Mouse (Mus musculus): ENCODE results near the gene Mid1.

Gene Mid1

GRCm38 (mm10) chrX:169826947-169827346, 141.9 kb downstream of the Mid1 start:
- DNase-seq = no peak

GRCm38 (mm10) chrX:169827720-169828119, 142.7 kb downstream of the Mid1 start:
- peak; percentile 4 to 25 for DNase-seq

GRCm38 (mm10) chrX:169828136-169828535, 143.1 kb downstream of the Mid1 start:
- DNase-seq = peak in 1 of 2 experiments; percentile 31

- DNase-seq = no peak
Observed at GRCm38 (mm10) chrX:169830052-169830451, 145.1 kb downstream of the Mid1 start.

DNA sequence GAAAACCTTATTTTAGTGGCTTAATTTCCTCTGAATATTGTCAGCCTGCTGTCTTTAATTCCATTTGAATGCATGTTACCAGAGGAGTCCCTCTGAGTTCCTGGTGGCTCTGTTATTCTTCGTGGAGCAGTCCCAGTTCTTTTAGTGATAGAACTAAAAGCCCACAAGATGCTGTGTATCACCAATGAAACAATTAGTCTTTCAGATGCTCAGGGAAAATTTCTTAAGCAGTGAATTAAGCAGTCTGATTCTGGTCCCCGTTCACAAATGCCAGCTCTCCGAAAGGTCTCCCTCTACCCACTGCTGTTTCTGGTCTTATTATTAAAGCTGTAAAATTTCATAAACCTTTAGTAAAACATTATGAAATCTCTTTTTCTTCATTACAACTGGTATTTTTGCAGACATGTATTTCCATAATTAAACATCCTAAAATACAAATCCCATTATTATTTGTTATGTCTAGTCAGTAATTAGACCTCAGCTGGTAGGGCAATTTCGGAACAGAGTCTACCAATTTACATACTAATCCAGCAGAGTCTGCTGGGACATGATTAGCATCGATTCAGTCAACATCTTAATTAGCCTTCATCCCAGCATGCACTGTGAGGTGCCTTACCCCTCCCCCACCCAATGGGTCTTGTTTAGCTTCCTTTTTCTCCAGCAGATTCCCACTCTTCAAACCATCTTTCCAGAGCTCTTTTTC, 153.1 kb downstream of the Mid1 start:
- DNase-seq = no peak

DNA sequence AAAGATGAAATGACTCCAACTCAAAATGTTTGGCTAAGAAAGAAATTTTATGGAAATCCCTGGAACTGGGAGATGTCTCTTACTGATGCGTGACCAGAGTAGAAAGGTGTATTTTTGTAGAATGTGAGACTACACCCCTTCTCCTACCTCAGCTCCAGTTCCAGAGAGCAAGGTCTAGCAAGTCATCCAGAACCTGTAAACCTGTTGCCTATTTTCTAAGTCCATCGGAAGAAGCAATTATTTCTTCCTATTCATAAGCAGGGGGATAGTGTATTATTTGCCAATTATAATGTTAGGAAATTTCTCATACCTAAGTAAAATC, 153.6 kb downstream of the Mid1 start:
- DNase-seq = no peak

DNA sequence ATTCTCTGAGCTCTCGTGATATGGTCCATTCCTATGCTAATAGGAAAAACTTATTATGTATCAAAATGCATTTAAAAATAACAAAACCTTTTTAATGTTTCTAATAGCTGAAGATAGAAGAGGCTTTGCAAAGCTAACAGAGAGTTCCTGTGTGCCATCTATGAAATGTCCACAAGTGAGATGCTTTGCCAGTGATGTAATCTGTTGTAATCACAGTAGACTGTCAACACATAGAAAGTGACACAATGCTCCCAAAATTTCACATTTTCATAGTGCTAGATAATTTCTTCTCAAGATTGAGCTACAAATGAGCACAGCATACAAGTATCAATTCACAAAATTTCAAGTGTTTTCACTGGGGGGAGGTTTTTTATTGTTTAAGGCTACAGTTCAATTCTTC, 158.3 kb downstream of the Mid1 start:
- no peak for DNase-seq

- no peak for DNase-seq
Observed at GRCm38 (mm10) chrX:169844150-169844772, 159.3 kb downstream of the Mid1 start.

- DNase-seq = no peak
Observed at GRCm38 (mm10) chrX:169846187-169846586, 161.2 kb downstream of the Mid1 start.

DNA sequence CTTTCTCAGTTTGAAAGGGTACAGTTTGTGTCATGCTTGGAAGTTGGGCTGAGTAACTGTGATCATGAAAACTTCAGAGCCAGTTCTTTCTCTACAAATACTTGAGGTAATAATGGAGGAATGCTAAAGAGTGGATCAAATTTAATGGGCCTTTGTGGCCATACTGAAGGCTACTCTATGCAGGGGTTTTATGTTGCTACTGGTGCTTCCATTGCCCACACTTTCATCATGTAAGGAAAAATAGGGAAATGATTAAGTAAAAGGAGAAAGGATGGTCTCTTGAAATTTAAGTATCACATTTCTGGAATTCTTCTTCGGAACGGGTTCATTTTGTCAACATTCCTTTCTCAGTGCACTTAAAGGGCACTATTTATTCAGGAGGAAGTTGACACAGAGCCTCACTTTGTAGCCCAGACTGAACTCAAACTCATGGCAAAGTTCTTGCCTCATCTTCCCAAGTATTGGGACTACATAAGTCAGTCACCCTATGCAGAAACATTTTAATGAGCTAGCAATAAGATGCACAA, 176.3 kb downstream of the Mid1 start:
- no peak for DNase-seq

- DNase-seq = no peak
Observed at GRCm38 (mm10) chrX:169862440-169862839, 177.4 kb downstream of the Mid1 start.

DNA sequence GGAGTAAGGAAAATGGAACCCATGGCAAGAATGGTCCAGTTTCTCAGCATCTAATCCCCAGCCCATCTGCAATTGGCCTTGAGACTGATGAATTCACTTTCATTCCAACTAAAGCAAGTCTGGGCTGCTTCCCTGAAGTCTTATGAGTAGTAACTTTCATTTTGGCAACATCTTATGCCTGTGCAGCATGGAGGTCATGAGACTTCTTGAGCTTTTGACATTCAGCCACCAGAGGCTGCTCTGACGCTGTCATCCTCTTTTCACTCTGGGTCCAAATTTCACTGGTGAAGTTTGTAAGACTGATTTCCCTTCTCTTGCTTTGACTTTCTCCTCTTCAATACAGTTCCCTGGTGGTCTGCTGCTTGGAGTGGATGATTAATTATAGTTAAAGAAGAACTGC, 177.8 kb downstream of the Mid1 start:
- peak; percentile 33 to 49 for DNase-seq

- DNase-seq = no peak
Observed at GRCm38 (mm10) chrX:169863841-169864240, 178.8 kb downstream of the Mid1 start.

DNA sequence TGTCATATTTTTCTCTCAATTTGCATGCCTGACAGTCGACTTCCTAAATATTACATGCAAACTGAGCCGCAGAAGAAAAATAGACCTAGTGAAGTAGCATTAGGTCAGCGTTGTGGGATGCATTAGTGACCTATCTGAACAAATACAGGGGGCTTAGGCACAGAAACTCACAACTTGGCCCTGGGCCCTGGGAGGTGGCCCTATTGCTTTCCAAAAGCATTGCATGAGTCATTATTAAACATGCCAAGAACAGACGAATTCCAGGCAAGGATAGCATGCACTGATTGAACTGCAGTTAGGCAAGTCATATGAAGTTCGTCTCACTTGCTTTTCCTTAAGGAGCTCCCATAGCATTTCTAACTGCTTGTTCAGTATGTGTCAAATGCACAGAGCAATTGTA, 183.2 kb downstream of the Mid1 start:
- DNase-seq = no peak

DNA sequence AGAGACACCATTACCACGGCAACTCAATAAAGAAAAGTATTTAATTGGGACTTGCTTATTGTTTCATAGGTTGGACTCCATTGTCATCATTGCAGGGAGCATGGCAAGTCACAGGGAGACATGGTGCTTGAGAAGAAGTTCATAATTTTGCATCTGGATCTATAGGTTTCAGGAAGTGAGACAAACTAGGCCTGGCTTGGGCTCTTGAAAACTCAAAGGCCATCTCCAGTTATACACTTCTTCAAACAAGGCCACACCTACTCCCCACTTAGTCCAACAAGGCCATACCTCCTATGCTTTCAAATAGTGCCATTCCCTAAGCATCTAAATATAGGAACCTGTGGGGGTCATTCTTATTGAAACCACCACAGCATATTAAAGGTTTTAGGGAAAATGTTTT, 189.5 kb downstream of the Mid1 start:
- no peak for DNase-seq

DNA sequence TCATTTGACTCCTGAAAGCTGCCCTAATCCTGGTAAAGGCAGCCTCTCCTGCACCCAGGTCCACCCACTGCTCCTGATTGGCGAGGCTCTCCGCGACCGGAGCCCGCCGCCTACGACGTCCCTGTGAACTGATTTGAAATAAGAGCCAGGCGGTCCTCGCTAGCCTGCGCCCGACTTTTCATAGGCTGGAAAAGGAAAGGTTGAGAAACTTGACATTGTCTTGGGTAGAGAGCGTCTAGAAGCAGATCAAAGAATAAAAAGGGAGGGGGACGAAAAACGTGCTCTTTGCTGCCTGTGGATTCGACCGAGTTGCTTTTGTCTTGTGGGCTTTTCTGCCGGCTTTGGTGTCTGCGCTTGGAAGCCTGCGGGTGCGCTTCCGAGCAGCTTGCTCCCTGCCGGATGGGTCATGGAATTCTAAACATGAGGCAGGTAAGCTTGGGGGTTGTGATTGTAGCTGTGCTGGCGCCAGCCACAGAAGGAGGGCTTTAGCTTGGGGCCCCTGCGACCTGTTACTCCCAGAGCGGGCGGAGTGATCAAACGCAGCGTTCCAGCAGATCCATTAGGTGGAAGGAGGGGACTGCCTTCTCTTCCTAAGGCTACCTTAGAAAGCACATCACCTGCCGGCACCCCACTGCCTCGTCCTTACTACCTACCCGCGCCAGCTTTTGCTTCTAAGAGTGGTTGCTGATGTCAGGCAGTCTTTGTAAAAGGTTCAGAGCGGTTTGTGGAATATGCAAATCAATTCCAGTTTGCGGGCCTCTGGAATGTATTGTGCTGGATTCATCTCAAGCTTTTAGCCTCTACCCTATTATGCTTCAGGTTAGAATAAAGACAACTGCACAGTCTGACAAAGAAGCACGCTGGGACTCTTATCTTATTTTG, 194.7 kb downstream of the Mid1 start:
- DNase-seq = peak; percentile 74 to 92

DNA sequence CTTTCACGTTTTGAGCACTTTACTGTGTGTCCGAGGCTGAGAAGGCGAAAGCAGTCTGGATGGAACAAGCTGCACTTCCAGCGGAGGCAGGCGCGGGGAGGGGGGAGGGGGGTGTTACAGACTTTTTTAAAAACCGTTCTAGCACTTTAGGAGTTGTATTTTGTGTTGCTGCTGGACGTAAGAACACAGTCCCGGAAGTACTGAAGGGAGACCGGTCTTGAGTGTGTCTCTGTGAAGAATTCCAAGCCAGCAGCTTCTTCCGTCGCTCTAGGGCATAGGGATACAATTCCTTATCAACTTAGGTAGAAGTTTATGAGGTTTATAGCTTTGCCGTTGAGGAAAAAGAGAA, 195.3 kb downstream of the Mid1 start:
- DNase-seq = no peak

DNA sequence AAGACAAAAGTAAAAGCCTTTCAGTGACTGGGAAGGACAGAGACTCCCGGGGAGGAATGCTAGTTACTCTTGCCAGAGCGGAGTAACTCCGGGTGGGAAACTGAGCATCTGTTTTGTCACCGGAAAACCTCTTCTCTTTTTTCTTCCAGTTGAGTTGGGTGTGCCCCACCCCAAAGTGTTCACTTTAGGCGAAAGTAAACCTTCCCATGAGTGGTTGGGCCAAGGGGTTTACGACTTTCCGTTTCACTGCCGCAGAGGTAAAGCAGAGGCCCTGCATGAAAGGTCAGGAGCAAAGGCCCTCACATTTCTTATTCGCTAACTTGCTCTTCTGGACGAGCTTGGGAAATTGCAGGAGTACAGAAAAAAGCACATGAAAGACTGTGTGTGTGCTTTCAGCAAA, 195.8 kb downstream of the Mid1 start:
- DNase-seq = peak in 1 of 2 experiments; percentile 28

- DNase-seq = no peak
Observed at GRCm38 (mm10) chrX:169881253-169882219, 196.5 kb downstream of the Mid1 start.

- no peak for DNase-seq
Observed at GRCm38 (mm10) chrX:169882220-169882609, 197.2 kb downstream of the Mid1 start.

DNA sequence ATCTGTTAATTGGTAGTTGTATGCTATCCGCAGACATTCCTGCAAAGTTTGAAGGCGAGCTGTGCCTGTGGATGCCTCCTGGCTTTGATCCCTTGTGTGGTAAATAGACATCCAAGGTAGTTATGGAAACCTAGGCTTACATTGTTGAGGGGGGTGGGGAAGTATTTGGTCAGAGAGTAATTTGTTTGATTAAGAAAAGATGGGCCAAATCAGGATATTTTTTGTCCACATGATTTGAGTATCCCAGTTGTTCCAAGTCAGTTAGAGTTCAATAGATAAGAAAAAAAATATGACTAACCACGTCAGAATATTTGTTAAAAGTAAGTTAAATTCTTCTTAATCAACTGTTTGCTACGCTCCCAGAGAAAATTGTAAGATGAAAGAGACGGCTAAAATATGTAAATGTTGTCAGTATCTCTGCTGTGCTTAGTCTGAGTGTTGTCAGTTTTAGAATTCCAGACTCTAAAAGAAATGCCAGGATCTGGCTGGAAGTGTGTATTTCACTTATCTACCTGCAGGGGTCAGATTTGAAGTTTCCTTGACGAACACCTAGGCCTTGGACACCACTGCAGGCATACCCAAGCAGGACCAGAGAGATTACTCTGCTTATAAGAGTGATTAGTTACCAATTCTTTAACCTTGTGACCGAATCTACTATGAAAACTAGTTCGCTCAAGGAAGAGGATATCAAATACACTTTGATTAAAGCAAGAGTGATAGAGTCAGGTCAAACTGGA, 198.7 kb downstream of the Mid1 start:
- DNase-seq = no peak

DNA sequence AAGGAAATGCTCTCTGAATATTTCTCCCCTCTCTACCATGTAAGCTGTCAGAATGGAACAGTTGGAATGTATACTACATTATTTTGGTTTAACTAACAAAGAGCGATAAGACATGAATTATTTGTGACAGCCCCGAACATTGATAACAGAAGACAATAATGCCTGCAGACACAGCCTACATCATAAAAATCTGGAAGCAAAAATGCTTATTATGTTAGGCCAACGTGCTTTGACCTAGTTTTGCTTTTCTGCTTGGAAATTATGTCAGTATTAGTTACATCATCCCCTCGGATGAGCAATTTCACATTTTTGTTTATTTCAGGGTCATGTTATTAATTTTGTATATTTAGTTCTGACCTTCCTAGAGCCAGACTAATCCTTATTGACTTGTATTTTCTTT, 205.5 kb downstream of the Mid1 start:
- no peak for DNase-seq

Data from lung, postnatal 4 days (tissue).